In the genomic region with DNA sequence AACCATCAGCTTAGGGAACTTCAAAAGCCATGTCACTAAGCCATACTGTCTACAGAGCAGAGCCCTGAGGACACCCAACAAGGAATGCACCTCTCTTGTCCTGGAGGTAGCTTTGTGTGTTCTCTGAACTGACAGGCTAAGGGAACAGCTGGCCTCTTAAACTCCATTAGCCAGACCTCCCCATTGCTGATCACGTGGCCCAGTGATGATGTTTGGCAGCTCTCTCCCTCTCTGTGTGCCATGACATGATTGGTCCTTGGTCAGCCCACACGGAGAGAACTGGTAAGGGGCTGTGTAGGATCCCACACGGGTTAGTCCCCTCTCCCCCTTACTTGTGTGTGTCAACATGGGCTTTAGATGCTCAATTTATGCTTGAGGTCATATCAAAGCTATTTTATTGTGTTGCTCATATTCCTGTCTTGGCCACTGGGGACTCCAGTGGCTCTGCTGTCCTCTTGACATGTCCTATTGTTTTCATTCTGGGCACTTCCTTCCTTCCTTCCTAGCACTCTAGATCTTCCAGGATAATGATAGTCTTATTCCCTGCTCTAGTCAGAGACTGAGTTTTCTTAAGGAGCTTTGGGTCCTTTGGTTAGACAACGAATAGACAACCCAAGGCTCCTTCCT, we compare ENCODE assay signal across 26 mouse cellular contexts. TPM values are rescaled to one million over a fixed set of nuclear protein-coding genes. Genes with fewer than 3 reads are reported as not detected.
DNase-seq lines count a peak whose midpoint lies in the region; ATAC-seq and TF ChIP-seq lines count a peak whose summit lies in the region.
"Had no signal": no experiment of that assay in that cellular context is flagged by ENCODE, and none has a peak within 500 bp of the region (broad histone marks: within the 10 kb centered on the region; RNA-seq: fewer than 3 reads in every experiment).

No protein-coding gene starts in this region.

- no peak for DNase-seq in gastrocnemius, adult 2 months
- no peak for DNase-seq in gastrocnemius, postnatal 10 days
- no peak for DNase-seq in kidney, adult 2 months
- DNase-seq in kidney, postnatal 14 days: no peak
- no peak for DNase-seq in liver, postnatal 0 days
- DNase-seq in liver, embryonic 11.5 days (ENCODE audit: low spot score): no peak
- no peak for DNase-seq in stomach, postnatal 0 days (ENCODE audit: low spot score)
- DNase-seq: cerebellum, adult 8-10 months; cerebellum, postnatal 25 days; forebrain, postnatal 0 days; gastrocnemius, postnatal 14 days; kidney, postnatal 36 days; layer of hippocampus, postnatal 36 days; liver; lung, adult 2 months; retina, postnatal 1 day; right cerebral cortex, postnatal 14 days had no signal

- intact Hi-C loops in gastrocnemius, adult 2 months (cut with DNase I): no loop called here

- ATAC-seq in liver, postnatal 0 days: no peak
- ATAC-seq in liver, embryonic 11.5 days (replicated peaks; ENCODE audit: low FRiP score): no peak
- no peak for ATAC-seq in stomach, postnatal 0 days (ENCODE audit: low FRiP score, low TSS enrichment)
- ATAC-seq: forebrain, postnatal 0 days had no signal

- H3K4me3 ChIP-seq in gastrocnemius, adult 2 months: no peak overlapping the region
- no peak overlapping the region for H3K4me3 ChIP-seq in kidney, adult 2 months (ENCODE audit: insufficient read depth, low read depth, low read length)
- no peak overlapping the region for H3K4me3 ChIP-seq in liver, postnatal 0 days (ENCODE audit: low read depth, low read length)
- H3K4me3 ChIP-seq in liver, embryonic 11.5 days (ENCODE audit: low read depth, low read length): no peak overlapping the region
- no peak overlapping the region for H3K4me3 ChIP-seq in stomach, postnatal 0 days (ENCODE audit: low read depth, low read length)
- H3K4me3 ChIP-seq: embryonic facial prominence, embryonic 10.5 days; embryonic facial prominence, embryonic 15.5 days; forebrain, embryonic 12.5 days; heart, embryonic 10.5 days; heart, embryonic 15.5 days; midbrain, embryonic 12.5 days; neural tube, embryonic 15.5 days had no signal

- H3K27ac ChIP-seq in gastrocnemius, adult 2 months: peak overlapping the region; percentile 55
- no peak overlapping the region for H3K27ac ChIP-seq in kidney, adult 2 months (ENCODE audit: insufficient read depth, low read depth, low read length)
- no peak overlapping the region for H3K27ac ChIP-seq in liver, postnatal 0 days (ENCODE audit: low read depth)
- no peak overlapping the region for H3K27ac ChIP-seq in liver, embryonic 11.5 days (ENCODE audit: low read depth, low read length)
- H3K27ac ChIP-seq in stomach, postnatal 0 days (replicated peaks): no peak overlapping the region
- H3K27ac ChIP-seq: embryonic facial prominence, embryonic 10.5 days; embryonic facial prominence, embryonic 15.5 days; forebrain, embryonic 12.5 days; heart, embryonic 10.5 days; heart, embryonic 15.5 days; hindbrain, embryonic 14.5 days; midbrain, embryonic 12.5 days; neural tube, embryonic 15.5 days had no signal

- no peak for TF ChIP-seq POLR2A in kidney, adult 2 months (IDR thresholded peaks at IDR 0.05; ENCODE audit: low read depth, low read length)

- no peak overlapping the region for H3K4me2 ChIP-seq in liver, postnatal 0 days (ENCODE audit: low read depth, low read length)
- no peak overlapping the region for H3K4me2 ChIP-seq in liver, embryonic 11.5 days
- H3K4me2 ChIP-seq in stomach, postnatal 0 days (replicated peaks; ENCODE audit: low read depth): no peak overlapping the region
- H3K4me2 ChIP-seq: embryonic facial prominence, embryonic 15.5 days; forebrain, embryonic 12.5 days; heart, embryonic 15.5 days; hindbrain, embryonic 14.5 days; midbrain, embryonic 12.5 days; neural tube, embryonic 15.5 days had no signal

- WGBS in kidney, adult 2 months: 60% methylated on average over 4 of the region's 4 CpGs
- 71% methylated on average over 4 of the region's 4 CpGs for WGBS in liver, postnatal 0 days (ENCODE audit: insufficient replicate concordance)
- 68% methylated on average over 4 of the region's 4 CpGs for WGBS in liver, embryonic 11.5 days
- WGBS in stomach, postnatal 0 days: 70% methylated on average over 4 of the region's 4 CpGs

- no peaks in the 10 kb centered on the region for H3K36me3 ChIP-seq in kidney, adult 2 months (ENCODE audit: control insufficient read depth, insufficient read depth, low read length)
- H3K36me3 ChIP-seq in liver, postnatal 0 days (replicated peaks; ENCODE audit: insufficient read depth, low read length): peaks cover 6% of the 10 kb centered on the region; the same call in 1 of the 2 replicates
- no peaks in the 10 kb centered on the region; the same call in 1 of the 2 replicates for H3K36me3 ChIP-seq in liver, embryonic 11.5 days (ENCODE audit: control insufficient read depth, insufficient read depth, low read length)
- 0 out of 2 replicates have a peak, but pooled peaks cover 2% of the 10 kb centered on the region for H3K36me3 ChIP-seq in stomach, postnatal 0 days (ENCODE audit: control insufficient read depth, insufficient read depth, low read length)

- no peak for TF ChIP-seq EP300 in liver, postnatal 0 days (IDR thresholded peaks at IDR 0.05; ENCODE audit: low read depth)
- TF ChIP-seq EP300 in stomach, postnatal 0 days (optimal IDR thresholded peaks at IDR 0.05): no peak

- no peaks in the 10 kb centered on the region for H3K4me1 ChIP-seq in kidney, adult 2 months (ENCODE audit: control insufficient read depth, insufficient read depth, low read length)
- H3K4me1 ChIP-seq in liver, postnatal 0 days (ENCODE audit: insufficient read depth): no peaks in the 10 kb centered on the region
- H3K4me1 ChIP-seq in liver, embryonic 11.5 days (replicated peaks; ENCODE audit: control insufficient read depth, insufficient read depth, low read length): no peaks in the 10 kb centered on the region
- H3K4me1 ChIP-seq in stomach, postnatal 0 days (replicated peaks; ENCODE audit: control insufficient read depth, insufficient read depth): no peaks in the 10 kb centered on the region
- H3K4me1 ChIP-seq: embryonic facial prominence, embryonic 15.5 days had no signal

- no peaks in the 10 kb centered on the region for H3K9me3 ChIP-seq in liver, postnatal 0 days (ENCODE audit: low read length)
- no peaks in the 10 kb centered on the region for H3K9me3 ChIP-seq in liver, embryonic 11.5 days (ENCODE audit: control insufficient read depth, low read length)
- H3K9me3 ChIP-seq in stomach, postnatal 0 days (ENCODE audit: control insufficient read depth, low read length): no peaks in the 10 kb centered on the region
- H3K9me3 ChIP-seq: embryonic facial prominence, embryonic 10.5 days; embryonic facial prominence, embryonic 15.5 days; forebrain, embryonic 12.5 days; G1E; heart, embryonic 10.5 days; heart, embryonic 15.5 days; midbrain, embryonic 12.5 days; neural tube, embryonic 15.5 days had no signal

- no peak for TF ChIP-seq CTCF in gastrocnemius, adult 2 months (IDR thresholded peaks at IDR 0.05)
- 0 out of 2 replicates have a peak, but pooled peaks have one; percentile 1 for TF ChIP-seq CTCF in kidney, adult 2 months (conservative IDR thresholded peaks at IDR 0.05; ENCODE audit: insufficient read depth, insufficient read length, low read depth, low read length)
- peak; percentile 28 for TF ChIP-seq CTCF in liver, postnatal 0 days (IDR thresholded peaks at IDR 0.05; ENCODE audit: low read depth)
- TF ChIP-seq CTCF in stomach, postnatal 0 days (IDR thresholded peaks at IDR 0.05; ENCODE audit: low read depth): peak; percentile 27

- H3K27me3 ChIP-seq in kidney, adult 2 months (replicated peaks; ENCODE audit: control insufficient read depth, insufficient read depth, low read length): no peaks in the 10 kb centered on the region
- no peaks in the 10 kb centered on the region for H3K27me3 ChIP-seq in liver, postnatal 0 days (ENCODE audit: insufficient read depth, low read length)
- H3K27me3 ChIP-seq in liver, embryonic 11.5 days (replicated peaks; ENCODE audit: control insufficient read depth, insufficient read depth, low read length): no peaks in the 10 kb centered on the region
- H3K27me3 ChIP-seq in stomach, postnatal 0 days (ENCODE audit: control insufficient read depth, insufficient read depth, low read length): no peaks in the 10 kb centered on the region
- H3K27me3 ChIP-seq: embryonic facial prominence, embryonic 15.5 days; forebrain, embryonic 12.5 days; heart, embryonic 15.5 days; midbrain, embryonic 12.5 days; neural tube, embryonic 15.5 days had no signal

- H3K9ac ChIP-seq in liver, postnatal 0 days (replicated peaks): no peak overlapping the region
- H3K9ac ChIP-seq in liver, embryonic 11.5 days (ENCODE audit: low read depth, low read length): no peak overlapping the region
- no peak overlapping the region for H3K9ac ChIP-seq in stomach, postnatal 0 days (ENCODE audit: low read length)
- H3K9ac ChIP-seq: embryonic facial prominence, embryonic 15.5 days; forebrain, embryonic 12.5 days; forebrain, postnatal 0 days; heart, embryonic 15.5 days; hindbrain, embryonic 14.5 days; midbrain, embryonic 12.5 days; neural tube, embryonic 15.5 days had no signal

RNA-seq across cellular contexts. Expression of gene Otulin, which starts 44.9 kb away (rescaled TPM):
- 10 to 100 TPM; 16.2 to 20.7 TPM for total RNA-seq in gastrocnemius, adult 2 months (2021)
- 10 to 100 TPM; 19.5 to 22.9 TPM for total RNA-seq in gastrocnemius, postnatal 10 days (2021)
- 29.0 and 34.4 TPM in 2 replicates for polyA plus RNA-seq in kidney, adult 2 months (2012; rRNA removed)
- 20.8 and 23.5 TPM in 2 replicates for polyA plus RNA-seq in liver, postnatal 0 days (2015; fragmentation: Nextera tagmentation; extraction: Ambion mirVana)
- polyA plus RNA-seq in liver, embryonic 11.5 days (2014; fragmentation: Nextera tagmentation; extraction: Ambion mirVana): 45.9 and 47.5 TPM in 2 replicates
- 23.7 and 24.4 TPM in 2 replicates for polyA plus RNA-seq in stomach, postnatal 0 days (2015; fragmentation: Nextera tagmentation; extraction: Ambion mirVana)
